Mouse (Mus musculus): Measurements from ENCODE around the gene Itch.
"Not testable (repeated sequence)": the region's sequence is repeated elsewhere in the genome, so short reads cannot be mapped to it uniquely, and the experiment has no call there.

Gene Itch

DNA sequence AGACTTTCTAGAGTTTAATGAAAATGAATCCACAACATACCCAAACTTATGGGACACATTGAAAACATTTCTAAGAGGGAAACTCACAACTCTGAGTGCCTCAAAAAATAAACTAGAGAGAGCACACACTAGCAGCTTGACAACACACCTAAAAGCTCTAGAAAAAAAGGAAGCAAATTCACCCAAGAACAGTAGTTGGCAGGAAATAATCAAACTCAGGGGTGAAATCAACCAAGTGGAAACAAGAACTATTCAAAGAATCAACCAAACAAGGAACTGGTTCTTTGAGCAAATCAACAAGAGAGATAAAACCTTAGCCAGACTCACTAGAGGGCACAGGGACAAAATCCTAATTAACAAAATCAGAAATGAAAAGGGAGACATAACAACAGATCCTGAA is 16.0 kb downstream of the Itch start:
- DNase-seq (ENCODE audit: low read depth, low spot score), result not testable (repeated sequence)

DNA sequence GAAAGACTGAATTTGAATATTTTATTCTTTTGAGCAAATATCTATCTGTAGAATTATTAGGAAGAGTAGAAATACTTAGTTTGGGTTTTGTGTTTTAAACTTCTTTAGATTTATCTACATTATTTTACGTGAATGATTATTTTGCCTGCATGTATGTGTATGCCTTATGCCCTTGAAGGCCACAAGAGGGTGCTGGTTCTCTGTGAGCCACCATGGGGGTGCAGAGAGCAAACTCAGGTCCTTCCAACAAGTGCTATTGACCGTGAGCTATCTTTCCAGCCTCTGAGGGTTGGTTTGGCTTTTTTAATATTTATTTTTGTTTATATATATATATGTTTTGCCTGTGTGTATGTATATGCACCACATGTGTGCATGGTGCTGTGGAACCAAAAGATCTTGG is 74.1 kb downstream of the Itch start:
- no peak for DNase-seq (ENCODE audit: low read depth, low spot score)

DNA sequence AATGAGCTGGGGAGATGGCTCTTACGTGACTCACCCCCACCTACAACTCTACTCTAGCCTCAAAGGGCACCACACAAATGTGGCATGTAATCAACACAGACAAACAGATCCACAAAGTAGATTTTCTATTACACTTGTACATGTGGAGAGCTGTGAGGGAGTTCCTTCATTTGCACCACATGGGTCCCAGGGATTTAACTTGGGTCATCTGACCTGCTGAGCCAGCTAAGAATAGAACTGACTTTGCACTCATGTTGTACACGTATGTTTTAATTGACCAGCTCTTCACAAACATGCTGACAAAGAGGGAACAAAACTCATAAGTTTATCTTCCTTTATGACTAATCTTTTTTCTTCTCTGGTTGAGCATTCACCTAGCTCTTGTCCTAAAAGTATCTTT is 89.8 kb downstream of the Itch start:
- no peak for DNase-seq (ENCODE audit: low read depth, low spot score)

DNA sequence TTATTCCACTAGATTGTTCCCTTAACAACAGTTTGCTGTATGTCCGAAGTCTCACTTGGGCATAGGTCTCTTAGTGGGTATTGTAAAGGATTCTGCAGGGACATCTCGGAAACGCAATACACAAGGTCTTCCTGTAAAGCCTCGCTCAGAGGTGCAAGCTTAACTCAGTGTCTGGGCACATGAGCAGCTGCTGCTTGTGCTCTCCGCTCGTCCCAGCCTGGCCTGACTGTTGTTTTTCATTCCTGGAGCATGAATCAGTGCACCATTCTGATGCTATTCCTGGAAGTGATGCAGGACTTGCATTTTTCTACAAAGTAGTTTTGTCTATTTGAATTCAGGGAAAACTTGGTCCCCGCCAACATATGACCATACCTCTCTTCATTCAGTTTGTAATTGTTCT is 91.4 kb downstream of the Itch start:
- no peak for DNase-seq (ENCODE audit: low read depth, low spot score)

DNA sequence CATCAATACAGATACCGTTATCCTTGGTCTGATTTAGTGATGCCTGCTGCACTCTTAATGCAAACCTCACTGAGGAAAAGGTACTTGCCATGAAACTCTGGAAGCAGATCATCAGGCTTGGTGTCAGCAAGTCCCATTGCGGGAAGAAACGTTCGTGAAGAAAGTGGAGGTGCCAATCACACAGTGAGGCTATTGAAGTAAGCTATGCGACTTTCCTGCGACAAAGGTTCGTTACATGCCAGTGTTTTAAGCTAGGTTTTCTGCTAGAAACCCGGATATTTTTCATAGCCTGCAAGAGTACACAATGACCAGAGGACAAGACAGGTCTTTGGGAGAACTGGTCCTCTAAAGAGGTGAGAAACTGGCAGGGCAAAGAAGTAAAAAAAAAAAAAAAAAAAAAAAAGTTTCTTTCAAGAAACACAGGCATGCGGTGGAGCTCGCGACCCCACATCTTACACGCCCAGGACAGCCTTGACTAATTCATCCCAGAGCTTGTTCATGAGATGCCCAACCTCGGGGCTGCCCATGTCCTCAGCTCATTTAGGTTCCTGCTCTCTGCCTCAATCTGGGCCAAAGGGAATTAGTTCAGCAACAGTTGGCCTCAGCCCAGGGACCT is 102.5 kb downstream of the Itch start:
- no peak for DNase-seq (ENCODE audit: low read depth, low spot score)

DNA sequence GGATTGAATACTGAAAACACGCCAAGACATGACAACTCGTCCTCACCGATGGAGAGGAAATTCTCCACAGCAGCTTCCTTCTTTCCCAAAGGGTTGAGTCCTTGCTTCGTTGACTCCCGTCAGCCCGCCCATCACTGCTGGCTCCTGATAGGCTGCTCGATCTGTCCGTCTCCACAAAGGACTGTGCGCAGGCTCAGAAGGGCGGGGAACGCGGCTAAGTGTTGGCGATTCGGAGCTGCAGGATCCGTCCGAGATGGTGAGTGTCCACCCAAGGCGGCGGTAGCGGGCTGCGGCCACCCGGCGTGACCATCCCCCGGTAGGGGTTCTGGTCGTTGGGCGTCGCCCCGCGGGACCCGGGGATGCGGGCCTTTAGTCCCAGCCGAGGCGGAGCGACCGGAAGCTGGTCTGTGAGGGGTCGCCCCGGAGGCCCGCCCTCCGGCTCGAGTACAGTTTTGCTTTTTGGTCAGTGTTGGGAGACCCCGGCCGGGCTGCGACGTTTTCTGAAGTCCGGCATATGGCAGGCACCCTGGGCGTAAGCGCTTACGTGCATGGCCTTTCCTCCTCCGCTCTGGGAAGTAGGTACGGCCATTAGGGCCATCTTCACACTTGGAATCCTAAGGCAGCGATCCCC is 103.2 kb downstream of the Itch start, which contains the start of gene Dynlrb1:
Gene Dynlrb1 (plus strand): TSS at position 172 of the 631 bp plus-strand sequence.
- DNase-seq (ENCODE audit: low read depth, low spot score), result peak; percentile 95

DNA sequence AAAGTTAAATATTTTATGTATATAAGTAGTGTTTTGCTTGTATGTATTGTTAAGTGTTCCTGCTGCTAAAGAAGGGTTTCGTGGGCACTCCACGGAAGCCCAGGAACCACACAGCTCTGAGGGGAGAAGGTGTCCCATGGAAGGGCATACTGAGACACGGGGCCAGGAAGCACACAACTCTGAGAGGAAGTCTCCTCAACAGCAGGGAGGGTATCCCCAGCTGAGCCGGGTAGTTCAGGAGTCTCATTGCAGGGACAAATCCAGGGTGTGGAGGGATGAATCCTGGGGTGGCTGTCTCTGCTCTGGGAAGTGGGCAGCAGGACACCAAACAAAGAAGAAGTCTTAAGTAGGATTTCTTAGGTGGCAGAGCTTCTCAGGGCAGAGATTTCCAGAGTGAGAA is 104.0 kb downstream of the Itch start:
- DNase-seq (ENCODE audit: low read depth, low spot score), result no peak

DNA sequence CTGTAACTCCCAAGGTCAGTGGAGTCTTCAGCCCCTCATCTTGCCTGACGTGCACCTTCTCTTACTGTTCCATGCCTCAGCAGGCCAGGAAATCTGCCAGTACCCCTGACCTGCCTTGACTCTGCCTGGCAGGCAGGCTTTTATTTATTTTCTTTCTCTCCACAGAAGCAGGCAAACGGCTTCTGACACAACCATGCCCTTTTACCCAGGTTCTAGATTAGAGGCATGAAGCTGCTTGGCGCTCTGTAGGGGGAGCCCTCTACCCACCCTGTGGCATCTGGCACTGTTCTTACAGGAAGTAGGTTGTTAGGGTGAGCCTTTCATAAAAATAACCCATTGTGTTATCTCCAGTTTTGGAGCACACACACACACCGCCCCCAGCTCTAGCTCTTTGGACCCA is 107.6 kb downstream of the Itch start:
- DNase-seq (ENCODE audit: low read depth, low spot score), result no peak

DNA sequence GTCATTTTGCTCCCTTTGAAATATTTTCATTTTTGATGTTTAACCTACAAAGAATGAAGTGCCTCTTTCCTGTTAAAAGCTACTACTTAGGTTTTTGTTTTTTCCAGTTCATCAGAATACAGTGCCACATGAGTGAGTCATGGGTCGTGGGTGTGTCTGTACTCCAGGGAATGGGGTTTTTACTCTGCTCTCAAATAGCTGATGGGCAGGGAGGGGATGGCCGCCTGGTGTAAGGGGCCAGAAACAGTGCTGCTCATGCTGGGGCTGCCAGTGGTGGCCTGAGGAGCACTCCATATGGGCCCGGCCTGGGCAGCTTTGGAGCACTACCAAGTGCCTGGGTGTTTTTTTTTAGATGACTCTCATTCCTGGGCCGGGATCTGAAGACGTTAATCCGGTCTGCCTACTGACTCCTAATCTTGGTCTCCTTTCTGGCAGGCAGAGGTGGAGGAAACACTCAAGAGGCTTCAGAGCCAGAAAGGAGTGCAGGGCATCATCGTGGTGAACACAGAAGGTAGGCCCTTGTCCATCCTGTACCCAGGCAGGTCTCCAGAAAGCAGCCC is 109.1 kb downstream of the Itch start:
- DNase-seq (ENCODE audit: low read depth, low spot score), result no peak

DNA sequence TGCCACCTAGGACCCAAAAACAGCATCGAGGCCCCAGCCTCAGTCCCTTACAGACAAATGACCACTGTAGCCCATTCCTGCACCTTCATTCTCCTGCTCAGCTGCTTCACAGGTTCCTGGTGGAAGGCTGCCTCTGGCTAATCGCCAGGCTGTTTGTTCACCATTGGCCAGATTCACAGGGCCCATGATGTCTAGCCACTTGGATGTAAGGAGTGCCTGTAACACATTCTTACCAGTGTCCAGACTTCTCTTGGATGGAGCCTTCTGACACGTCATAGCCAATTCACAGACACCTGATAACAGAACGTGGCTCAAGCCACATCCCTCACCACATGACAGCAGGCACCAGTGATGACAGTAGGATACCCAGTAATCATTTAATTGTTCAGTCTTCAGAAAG is 112.9 kb downstream of the Itch start:
- DNase-seq (ENCODE audit: low read depth, low spot score), result no peak

DNA sequence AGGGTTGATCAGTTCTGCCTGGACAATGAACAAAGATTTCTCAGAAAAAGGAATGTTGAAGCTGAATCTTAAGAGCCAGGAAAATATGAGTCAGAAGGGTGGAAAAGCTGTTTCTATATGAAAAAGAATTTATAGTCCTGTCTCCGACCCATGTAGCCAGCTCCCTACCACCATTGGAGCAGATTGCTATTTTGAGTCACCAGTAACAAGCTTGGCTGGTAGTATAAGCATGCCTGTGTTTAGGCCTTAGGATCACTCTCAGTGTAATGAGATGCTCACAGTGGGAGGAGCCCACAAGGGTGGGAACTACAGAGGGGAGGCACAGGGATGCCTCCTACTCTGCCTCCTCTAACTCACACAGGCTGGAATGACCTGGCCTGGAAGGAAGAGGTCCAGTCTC is 114.9 kb downstream of the Itch start:
- no peak for DNase-seq (ENCODE audit: low read depth, low spot score)

DNA sequence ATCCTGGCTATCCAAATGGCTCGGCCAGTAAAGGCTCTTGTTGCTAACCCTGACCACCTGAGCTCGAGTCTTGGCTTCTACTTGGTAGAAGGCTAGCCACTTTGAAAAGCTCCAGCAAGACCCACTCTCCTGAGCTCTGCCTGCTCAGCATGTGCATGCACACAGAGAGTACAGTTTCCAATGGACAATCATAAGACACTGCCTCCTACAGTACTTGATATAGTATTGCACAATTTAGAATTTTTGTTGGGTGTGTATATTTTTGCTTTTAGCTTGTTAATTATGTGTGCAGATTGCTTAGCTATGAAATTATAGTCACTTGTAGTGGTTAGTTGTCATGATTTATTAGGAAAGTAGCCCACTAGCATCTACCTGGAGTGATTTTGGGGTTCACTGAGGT is 115.4 kb downstream of the Itch start:
- DNase-seq (ENCODE audit: low read depth, low spot score), result no peak

DNA sequence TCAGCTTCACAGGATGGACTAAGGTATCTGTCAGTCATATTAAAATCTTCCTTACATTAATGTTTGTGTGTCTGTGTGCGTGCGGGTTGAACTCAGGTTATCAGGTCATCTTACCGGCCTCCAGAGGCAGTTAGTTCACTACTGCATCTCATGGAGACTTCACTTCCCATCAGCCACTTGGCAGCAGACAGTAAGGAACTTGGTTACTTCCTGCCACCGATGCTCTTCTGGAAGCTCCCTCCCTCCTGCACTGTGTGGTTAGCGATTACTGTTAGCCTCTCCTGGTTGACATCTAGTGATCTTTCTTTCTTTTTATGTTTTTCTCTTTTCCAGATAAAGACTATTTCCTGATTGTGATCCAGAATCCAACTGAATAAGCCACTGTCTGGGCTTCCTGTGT is 116.3 kb downstream of the Itch start:
- DNase-seq (ENCODE audit: low read depth, low spot score), result no peak

DNA sequence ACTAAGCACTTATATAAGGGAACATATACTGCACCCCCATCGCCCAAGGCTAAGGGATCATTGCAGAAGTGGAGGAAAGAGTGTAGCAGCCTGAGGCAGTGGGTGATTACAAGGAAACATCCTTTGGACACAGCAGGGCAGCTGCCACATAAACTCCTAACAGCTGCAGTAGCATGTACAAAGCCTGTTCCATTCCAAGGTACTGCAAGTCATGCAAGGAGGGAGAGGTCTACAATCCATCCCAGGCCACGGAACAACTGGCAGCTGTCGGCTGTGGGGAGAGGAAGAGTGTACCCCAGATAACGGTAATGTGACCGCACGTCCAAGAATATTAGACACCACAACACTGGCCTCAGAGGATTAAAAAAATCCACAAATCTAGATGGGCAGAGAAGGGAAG is 132.2 kb downstream of the Itch start:
- no peak for DNase-seq (ENCODE audit: low read depth, low spot score)

DNA sequence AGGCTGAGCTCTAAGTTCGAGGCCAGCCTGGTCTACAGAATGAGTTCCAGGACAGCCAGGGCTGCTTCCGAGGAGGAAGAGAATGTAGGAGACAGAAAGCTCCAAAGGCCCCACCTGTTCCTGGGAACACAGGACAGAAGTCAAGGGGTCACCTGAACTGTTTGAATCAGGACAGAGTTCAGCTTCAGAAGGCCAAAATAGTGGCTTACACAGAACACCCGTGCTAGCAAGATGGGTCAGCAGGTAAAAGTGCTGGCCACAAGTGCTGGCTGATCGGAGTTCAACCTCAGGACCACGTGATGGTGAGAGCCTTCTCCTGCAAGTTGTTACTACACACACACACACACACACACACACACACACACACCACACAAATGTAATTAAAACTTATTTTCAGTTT is 133.6 kb downstream of the Itch start:
- DNase-seq (ENCODE audit: low read depth, low spot score), result no peak

DNA sequence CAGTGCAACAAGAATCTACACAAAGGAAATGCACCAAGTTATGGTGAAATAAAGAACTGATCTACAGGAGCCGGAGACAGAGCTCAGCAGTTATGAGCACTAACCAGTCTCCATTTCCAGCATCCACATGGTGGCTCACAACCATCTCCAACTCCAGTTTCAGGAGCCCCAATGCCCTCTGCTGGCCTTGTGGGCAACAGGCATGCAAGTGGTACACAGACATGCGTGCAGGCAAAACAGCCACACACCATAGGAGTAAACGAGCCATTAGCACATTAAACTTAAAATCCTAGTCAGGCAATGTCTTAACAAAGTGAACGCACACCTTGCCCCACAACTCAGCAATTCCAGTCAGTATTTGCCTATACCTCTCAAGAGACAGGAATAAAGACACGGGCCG is 138.6 kb downstream of the Itch start:
- no peak for DNase-seq (ENCODE audit: low read depth, low spot score)

DNA sequence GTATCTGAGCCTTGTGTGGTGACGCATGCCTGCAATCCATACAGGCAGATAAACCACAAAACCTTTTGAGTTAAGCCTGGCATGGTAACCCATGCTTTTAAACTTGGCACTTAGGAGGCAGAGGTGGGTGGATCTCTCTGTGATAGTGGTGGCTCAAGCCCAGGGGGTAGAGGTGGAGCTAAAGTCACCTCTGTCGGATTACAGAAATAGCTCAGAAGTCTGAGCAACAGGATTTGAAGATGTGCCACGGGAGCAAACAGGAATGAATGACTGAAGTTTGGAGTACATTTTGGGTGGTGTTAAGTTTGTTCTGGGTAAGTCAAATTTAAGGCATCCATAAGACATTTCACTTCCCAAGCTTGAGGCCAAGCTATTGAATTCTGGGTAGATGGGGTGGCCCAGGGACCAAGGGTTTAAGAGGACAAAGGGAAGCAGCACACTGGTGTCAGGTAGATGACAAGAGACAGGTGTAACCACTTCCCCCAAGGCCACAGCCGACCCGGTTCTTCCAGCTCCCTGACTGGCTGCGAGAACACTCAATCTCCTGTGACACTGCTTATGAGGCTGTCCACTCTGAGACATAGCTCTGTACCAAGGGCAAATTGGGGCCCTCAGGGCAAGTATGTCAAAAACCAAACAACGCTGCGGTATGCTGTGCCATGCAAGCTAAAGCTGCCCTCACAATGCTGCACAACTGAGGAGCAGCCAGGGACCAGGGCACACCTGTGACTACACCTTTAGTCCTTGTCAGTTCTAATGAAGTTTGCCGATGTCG is 139.3 kb downstream of the Itch start:
- no peak for DNase-seq (ENCODE audit: low read depth, low spot score)

DNA sequence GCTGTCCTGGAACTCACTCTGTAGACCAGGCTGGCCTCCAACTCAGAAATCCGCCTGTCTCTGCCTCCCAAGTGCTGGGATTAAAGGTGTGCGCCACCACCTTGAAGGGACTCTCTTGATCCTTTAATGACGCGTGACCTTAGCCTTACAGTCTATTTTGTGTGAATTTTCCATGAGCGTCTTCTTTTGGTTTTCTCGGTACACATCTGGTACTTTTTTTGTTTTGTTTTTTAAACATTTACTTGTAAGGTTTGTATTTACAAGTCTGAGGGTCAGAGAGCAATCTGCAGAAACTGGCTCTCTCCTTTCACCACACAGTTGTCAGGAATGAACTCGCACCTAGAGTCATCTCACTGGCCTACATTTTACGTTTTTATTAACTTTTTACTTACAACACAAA is 140.3 kb downstream of the Itch start:
- no peak for DNase-seq (ENCODE audit: low read depth, low spot score)

DNA sequence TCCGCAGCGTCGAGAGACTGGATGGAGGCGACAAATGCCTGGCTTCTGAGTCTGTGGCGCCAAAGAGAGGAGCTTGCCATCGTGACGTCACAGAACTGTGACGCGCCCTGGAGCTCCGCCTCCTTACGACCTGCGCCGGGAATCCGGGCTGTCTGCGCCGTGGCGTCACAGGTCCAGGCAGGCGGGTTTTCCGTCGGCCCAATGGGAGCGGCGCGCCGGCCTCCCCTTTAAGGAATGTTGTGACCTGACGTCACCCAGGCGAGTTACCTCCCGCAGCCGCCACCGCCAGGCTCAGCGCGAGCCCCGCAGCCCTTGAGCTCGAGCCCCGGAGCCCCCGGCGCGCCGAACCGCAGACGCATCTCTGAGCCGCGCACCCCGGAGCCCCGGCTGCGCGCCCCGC is 142.9 kb downstream of the Itch start, which contains the start of gene Map1lc3a:
Gene Map1lc3a (plus strand): TSS at position 103 of the 400 bp plus-strand sequence.
- peak; percentile 97 for DNase-seq (ENCODE audit: low read depth, low spot score)
